Mouse (Mus musculus): Measurements from ENCODE around the gene Raph1.

Raph1 gene

GRCm38 (mm10) chr1:60566631-60567311 lies at the start of gene Raph1:
Gene Raph1, minus strand, starts transcription at chr1:60567104.
- peak; percentile 30 to 70 for DNase-seq (ENCODE audit: low spot score in 2 of 2)

GRCm38 (mm10) chr1:60615703-60616102 lies 48.8 kb upstream of the Raph1 start:
- DNase-seq (ENCODE audit: low spot score in 2 of 2): no peak

GRCm38 (mm10) chr1:60614902-60615301 lies 48.0 kb upstream of the Raph1 start:
- DNase-seq (ENCODE audit: low spot score in 2 of 2): no peak

- no peak for DNase-seq (ENCODE audit: low spot score in 2 of 2)
Observed at GRCm38 (mm10) chr1:60611968-60612367, 45.1 kb upstream of the Raph1 start.

- no peak for DNase-seq (ENCODE audit: low spot score in 2 of 2)
Observed at GRCm38 (mm10) chr1:60610631-60611030, 43.7 kb upstream of the Raph1 start.

- DNase-seq (ENCODE audit: low spot score in 2 of 2): no peak
Observed at GRCm38 (mm10) chr1:60609011-60609775, 42.3 kb upstream of the Raph1 start.

GRCm38 (mm10) chr1:60604481-60605021 lies 37.6 kb upstream of the Raph1 start:
- DNase-seq (ENCODE audit: low spot score in 2 of 2): no peak

GRCm38 (mm10) chr1:60600682-60601081 lies 33.8 kb upstream of the Raph1 start:
- DNase-seq (ENCODE audit: low spot score in 2 of 2): no peak

GRCm38 (mm10) chr1:60599926-60600325 lies 33.0 kb upstream of the Raph1 start:
- peak in 1 of 2 experiments; percentile 21 for DNase-seq (ENCODE audit: low spot score in 2 of 2)

- DNase-seq (ENCODE audit: low spot score in 2 of 2): peak in 1 of 2 experiments; percentile 43
Observed at GRCm38 (mm10) chr1:60599013-60599701, 32.3 kb upstream of the Raph1 start.

GRCm38 (mm10) chr1:60596386-60597320 lies 29.7 kb upstream of the Raph1 start:
- no peak for DNase-seq (ENCODE audit: low spot score in 2 of 2)

- no peak for DNase-seq (ENCODE audit: low spot score in 2 of 2)
Observed at GRCm38 (mm10) chr1:60593101-60593500, 26.2 kb upstream of the Raph1 start.

GRCm38 (mm10) chr1:60588887-60589629 lies 22.2 kb upstream of the Raph1 start:
- DNase-seq (ENCODE audit: low spot score in 2 of 2): no peak

GRCm38 (mm10) chr1:60580990-60581389 lies 14.1 kb upstream of the Raph1 start:
- no peak for DNase-seq (ENCODE audit: low spot score in 2 of 2)

- no peak for DNase-seq (ENCODE audit: low spot score in 2 of 2)
Observed at GRCm38 (mm10) chr1:60579886-60580285, 13.0 kb upstream of the Raph1 start.

- no peak for DNase-seq (ENCODE audit: low spot score in 2 of 2)
Observed at GRCm38 (mm10) chr1:60572699-60573098, 5.8 kb upstream of the Raph1 start.

- no peak for DNase-seq (ENCODE audit: low spot score in 2 of 2)
Observed at GRCm38 (mm10) chr1:60569741-60570140, 2.8 kb upstream of the Raph1 start.

GRCm38 (mm10) chr1:60569210-60569609 lies 2.3 kb upstream of the Raph1 start:
- no peak for DNase-seq (ENCODE audit: low spot score in 2 of 2)

- no peak for DNase-seq (ENCODE audit: low spot score in 2 of 2)
Observed at GRCm38 (mm10) chr1:60567321-60567720, 417 bp upstream of the Raph1 start.

- peak; percentile 17 to 71 for DNase-seq (ENCODE audit: low spot score in 2 of 2)
Observed at GRCm38 (mm10) chr1:60565931-60566630, 823 bp downstream of the Raph1 start.
